Mouse (Mus musculus) heart, embryonic 11.5 days (tissue): ENCODE results near the gene Gcfc2. TPM values are rescaled to one million over a fixed set of nuclear protein-coding genes. Genes with fewer than 3 reads are reported as not detected.

ENCODE experiments used
- ATAC-seq: fragments of 200-750 bp; cut with Nextera tagmentation; replicated peaks from 2 replicates; pipeline ENCODE4 v1.8.0; 2017; ENCODE audit warnings: moderate library complexity; ENCODE audit not compliant: insufficient number of reproducible peaks, low FRiP score, low TSS enrichment
- H3K27ac ChIP-seq: fragments of 300-500 bp; sonication (generic); 2 replicates; pipeline ENCODE4 v1.5.1; 2014; ENCODE audit warnings: mild to moderate bottlenecking, low read depth, low read length
- H3K27me3 ChIP-seq: fragments of 300-500 bp; sonication (generic); 2 replicates; pipeline ENCODE4 v1.6.1; 2014; ENCODE audit warnings: mild to moderate bottlenecking, low read length, mixed read lengths; ENCODE audit not compliant: control insufficient read depth, insufficient read depth
- H3K36me3 ChIP-seq: fragments of 300-500 bp; sonication (generic); 2 replicates; pipeline ENCODE4 v1.6.1; 2014; ENCODE audit warnings: mild to moderate bottlenecking, low read length, moderate library complexity, mixed read lengths; ENCODE audit not compliant: control insufficient read depth, insufficient read depth
- H3K4me1 ChIP-seq: fragments of 300-500 bp; sonication (generic); 2 replicates; pipeline ENCODE4 v1.6.1; 2014; ENCODE audit warnings: low read length; ENCODE audit not compliant: control insufficient read depth, insufficient read depth
- H3K4me2 ChIP-seq: fragments of 300-500 bp; sonication (generic); 2 replicates; pipeline ENCODE4 v1.6.1; 2014; ENCODE audit warnings: mild to moderate bottlenecking, moderate library complexity
- H3K4me3 ChIP-seq: fragments of 300-500 bp; sonication (generic); 2 replicates; pipeline ENCODE4 v1.5.1; 2014; ENCODE audit warnings: low read depth, low read length
- H3K9ac ChIP-seq: fragments of 300-500 bp; sonication (generic); 2 replicates; pipeline ENCODE4 v1.6.1; 2014; ENCODE audit warnings: mild to moderate bottlenecking, low read depth, low read length, moderate library complexity
- H3K9me3 ChIP-seq: fragments of 300-500 bp; sonication (generic); replicated peaks from 2 replicates; pipeline ENCODE4 v1.6.1; 2016; ENCODE audit warnings: low read length; ENCODE audit not compliant: control insufficient read depth
- WGBS: fragments of 180-500 bp; shearing (Covaris S2); extraction: QIAGEN DNeasy Blood & Tissue Kit; methylation state at CpG from one replicate; pipeline ENCODE4 v1.1.7; 2014; ENCODE audit not compliant: insufficient replicate concordance; 5-methylcytosine and 5-hydroxymethylcytosine counted together
- microRNA counts: library from miRNA; unstranded; fragments of <30 nt; microRNA quantifications from one replicate; lab custom pipeline; 2015
- microRNA-seq: library from miRNA; unstranded; fragments of <30 nt; microRNA quantifications from one replicate; pipeline ENCODE4, GENCODE M21; 2016; ENCODE audit warnings: borderline number of aligned reads
- polyA plus RNA-seq: library from polyadenylated mRNA; unstranded; fragments of >200 nt; fragmentation: Nextera tagmentation; extraction: Ambion mirVana; gene quantifications from 2 replicates; pipeline ENCODE4 v1.2.1, GENCODE M21; 2014

Gcfc2 gene
- polyA plus RNA-seq, 1 experiment from 2014 or later = 7.8 TPM

DNA sequence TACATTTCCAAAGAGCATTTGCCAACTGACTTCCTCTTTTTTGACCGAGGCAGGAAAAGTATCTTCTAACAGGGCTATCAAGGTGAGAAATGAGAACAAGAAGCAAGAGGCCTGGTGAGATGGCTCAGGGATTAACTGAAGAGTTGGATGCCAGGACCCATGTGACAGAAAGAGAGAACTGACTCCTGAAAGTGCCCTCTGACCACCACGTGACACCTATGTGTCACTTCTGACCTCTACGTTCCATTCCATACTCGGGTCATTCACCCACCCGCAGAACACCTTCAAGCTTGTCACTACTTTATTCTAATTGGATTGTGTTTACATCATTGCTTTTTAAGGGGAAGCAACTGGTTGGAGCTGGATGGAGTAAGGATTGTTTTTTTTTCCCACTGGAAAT is 63.1 kb downstream of the Gcfc2 start:
- Histone ChIP-seq H3K27me3 (no peaks in the 10 kb centered on the region), H3K9ac (no peak overlapping the region), H3K4me2 (no peak overlapping the region), H3K4me1 (peaks cover 9% of the 10 kb centered on the region), H3K4me3 (no peak overlapping the region), H3K36me3 (no peaks in the 10 kb centered on the region), H3K9me3 (no peaks in the 10 kb centered on the region), H3K27ac (no peak overlapping the region)
- WGBS = 31% methylated on average over 5 of the region's 5 CpGs
- ATAC-seq = no peak

DNA sequence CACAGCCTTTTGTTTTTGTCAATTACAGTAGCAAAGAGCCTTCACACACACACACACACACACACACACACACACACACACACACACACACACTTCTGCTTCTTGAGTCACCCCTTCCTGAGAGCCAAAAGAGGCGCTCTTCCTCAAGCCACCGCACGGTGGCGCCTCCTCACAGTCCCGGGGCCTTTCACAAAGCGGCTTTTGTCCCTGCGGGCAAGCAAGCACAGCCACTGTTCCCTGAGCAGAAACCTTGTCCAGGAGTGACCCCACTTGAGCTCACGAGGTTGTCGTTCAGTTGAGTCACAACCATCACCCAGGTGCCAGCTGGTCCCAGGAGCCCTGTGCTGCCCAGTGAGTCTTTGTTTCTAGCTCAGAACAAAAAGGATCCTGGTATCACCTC is 63.5 kb downstream of the Gcfc2 start:
- Histone ChIP-seq H3K4me2 (no peak overlapping the region), H3K27ac (no peak overlapping the region), H3K4me3 (no peak overlapping the region), H3K4me1 (peaks cover 9% of the 10 kb centered on the region), H3K9ac (0 out of 2 replicates have a peak overlapping the region, but pooled peaks have one; percentile 28), H3K9me3 (no peaks in the 10 kb centered on the region), H3K36me3 (no peaks in the 10 kb centered on the region), H3K27me3 (no peaks in the 10 kb centered on the region)
- no peak for ATAC-seq
- under 1% methylated on average over 9 of the region's 9 CpGs for WGBS

DNA sequence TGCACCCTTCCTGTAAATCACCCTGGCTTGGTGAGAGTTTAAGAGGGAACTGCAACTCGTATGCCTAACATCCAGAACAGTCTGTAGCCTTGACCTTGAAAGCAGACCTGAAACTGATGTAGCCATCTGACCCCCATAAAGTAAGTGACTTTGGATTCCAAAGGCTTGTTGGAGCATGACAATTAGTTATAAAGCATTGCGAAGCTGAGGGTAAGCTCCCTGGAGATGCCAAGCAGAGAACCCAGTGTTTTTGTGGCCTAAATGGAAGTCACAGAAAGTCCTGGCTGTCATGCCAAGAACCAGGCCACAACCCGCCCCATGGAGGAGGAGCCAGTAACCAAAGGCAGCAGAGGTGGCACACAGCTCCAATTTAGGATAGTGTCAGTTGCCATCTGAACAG is 64.1 kb downstream of the Gcfc2 start:
- Histone ChIP-seq H3K36me3 (no peaks in the 10 kb centered on the region), H3K4me1 (peaks cover 9% of the 10 kb centered on the region), H3K27ac (no peak overlapping the region), H3K4me2 (no peak overlapping the region), H3K4me3 (no peak overlapping the region), H3K9ac (no peak overlapping the region), H3K9me3 (no peaks in the 10 kb centered on the region), H3K27me3 (no peaks in the 10 kb centered on the region)
- WGBS = 70% methylated on average over 3 of the region's 3 CpGs
- no peak for ATAC-seq

GRCm38 (mm10) chr6:81988341-81988740 is 64.9 kb downstream of the Gcfc2 start:
- Histone ChIP-seq H3K27ac (no peak overlapping the region), H3K27me3 (no peaks in the 10 kb centered on the region), H3K9ac (no peak overlapping the region), H3K4me3 (no peak overlapping the region), H3K36me3 (no peaks in the 10 kb centered on the region), H3K9me3 (no peaks in the 10 kb centered on the region), H3K4me1 (peaks cover 9% of the 10 kb centered on the region), H3K4me2 (no peak overlapping the region)
- ATAC-seq = no peak
- WGBS = 86% methylated on average over 5 of the region's 5 CpGs

DNA sequence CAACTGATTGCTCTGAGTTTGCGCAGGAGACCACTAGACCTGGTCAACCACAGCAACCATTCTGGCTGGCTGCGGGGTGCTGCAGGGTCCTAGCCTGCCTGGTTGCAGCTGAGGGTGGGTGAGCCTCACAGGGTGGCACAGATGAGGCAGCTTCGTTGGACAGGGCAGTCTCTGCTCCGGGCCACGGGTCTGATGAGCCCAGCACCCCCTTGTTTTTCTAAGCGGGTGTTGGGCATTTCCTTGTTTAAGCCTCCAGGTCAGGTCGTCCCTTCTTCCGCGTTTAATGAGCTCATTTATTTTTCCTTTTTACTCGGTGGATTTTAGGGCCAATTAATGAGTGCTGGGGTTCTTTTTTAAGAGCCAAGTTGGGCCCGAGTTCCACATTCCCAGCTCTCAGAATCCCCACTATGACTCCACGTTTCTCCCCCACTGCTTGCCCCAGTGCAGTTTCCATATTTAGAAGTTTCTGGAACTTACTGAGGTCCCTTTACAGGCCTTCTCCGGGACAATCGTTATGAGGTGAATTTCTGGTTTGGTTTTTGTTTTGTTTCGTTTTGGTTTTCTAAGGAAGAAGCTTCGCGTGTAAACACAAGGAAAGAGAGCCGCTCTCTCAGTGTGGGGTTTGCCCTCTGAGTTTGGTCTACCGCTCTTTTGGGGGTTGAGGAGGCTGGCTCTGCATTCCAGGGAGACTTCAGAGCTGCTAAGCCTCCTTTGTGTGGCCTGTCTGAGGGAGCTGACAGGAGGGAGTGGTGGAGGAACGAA is 66.8 kb downstream of the Gcfc2 start:
- no peak for ATAC-seq
- H3K4me3 ChIP-seq = no peak overlapping the region

More for the DNA sequence above, 66.8 kb downstream of the Gcfc2 start:
- no peak overlapping the region for H3K4me2 ChIP-seq
- no peaks in the 10 kb centered on the region for H3K36me3 ChIP-seq
- no peaks in the 10 kb centered on the region for H3K27me3 ChIP-seq
- H3K9me3 ChIP-seq = no peaks in the 10 kb centered on the region
- peaks cover 9% of the 10 kb centered on the region for H3K4me1 ChIP-seq
- H3K9ac ChIP-seq = peak overlapping the region; percentile 18; the same call in 1 of the 2 replicates
- 50% methylated on average over 20 of the region's 20 CpGs for WGBS
- H3K27ac ChIP-seq = no peak overlapping the region

MicroRNAs within 50 kb of the gene (microRNA counts, 519-probe panel; counts per million panel counts)
- 32.2 counts per million for microRNA mmu-miR-468 (lab: Ali Mortazavi, UCI)

Small RNAs within 50 kb of the gene (microRNA-seq; reads per million reads assigned to microRNA genes)
- gene Mir468 (not detected), gene Mir7232 (not detected)

Other genes with a start within 250 kb of the Gcfc2 start
- 73.6 and 80.0 TPM in 2 replicates for gene Mrpl19, start 42.3 kb downstream of the Gcfc2 start, polyA plus RNA-seq
- 5.0 and 6.4 TPM in 2 replicates for gene Eva1a, start 117.4 kb downstream of the Gcfc2 start, polyA plus RNA-seq